Mouse (Mus musculus) Patski (cell line): ENCODE results near the gene Hnrnpm. TPM values are rescaled to one million over a fixed set of nuclear protein-coding genes. Genes with fewer than 3 reads are reported as not detected.

Source experiments
- ATAC-seq: fragments of 100-300 bp; one replicate; pipeline ENCODE4 v1.8.0; 2021
- CTCF ChIA-PET: fragments of 350-600 bp; sonication (Branson Sonifier 250); formaldehyde crosslinking; loops from one replicate; lab custom pipeline; 2022; ENCODE audit warnings: inconsistent platforms; lab: Charles Lee
- POLR2A ChIA-PET: fragments of 350-600 bp; sonication (Branson Sonifier 250); formaldehyde crosslinking; loops from one replicate; lab custom pipeline; 2022; ENCODE audit warnings: antibody characterized with exemption, inconsistent platforms; lab: Charles Lee
- DNase-seq: peaks from one replicate; pipeline ENCODE4 v3.0.0-alpha.2; 2011; ENCODE audit warnings: low read depth, low spot score
- H3K27me3 ChIP-seq: fragments of 371-371 bp; one replicate; pipeline ENCODE4 v1.5.1; 2021
- CTCF ChIP-seq: fragments of 100-300 bp; IDR thresholded peaks from one replicate; pipeline ENCODE4 v1.5.1; 2021
- in situ Hi-C: fragments of 300-500 bp; cut with MboI; formaldehyde crosslinking; loops from 3 replicates; pipeline ENCODE4 v1.11.1; 2018; ENCODE audit warnings: low pct_unique_long_range_greater_than_20kb, mixed read lengths
- polyA plus RNA-seq: library from polyadenylated mRNA; unstranded; gene quantifications from one replicate; pipeline ENCODE4 v1.2.3, GENCODE M21; 2021

Hnrnpm gene
- polyA plus RNA-seq, 1 experiment from 2014 or later = 248 TPM

- no peaks in the 10 kb centered on the region for H3K27me3 ChIP-seq
- DNase-seq = no peak
- POLR2A ChIA-PET = no interaction called here
- TF ChIP-seq CTCF = no peak
- CTCF ChIA-PET = interaction anchor here (1.4 kb wide), 1 partner anchor 13 kb away, joined by 3 read pairs; no protein-coding TSS in a partner anchor
- no peak for ATAC-seq
- in situ Hi-C loops = no loop called here
Measured at GRCm38 (mm10) chr17:33714779-33715178, 28.1 kb upstream of the Hnrnpm start.

GRCm38 (mm10) chr17:33713271-33713670 is 26.6 kb upstream of the Hnrnpm start:
- no peaks in the 10 kb centered on the region for H3K27me3 ChIP-seq
- CTCF ChIA-PET = interaction anchor here (1.0 kb wide), 1 partner anchor 14 kb away, joined by 3 read pairs; no protein-coding TSS in a partner anchor
- POLR2A ChIA-PET = no interaction called here
- TF ChIP-seq CTCF = no peak
- DNase-seq (no peak), ATAC-seq (no peak)
- in situ Hi-C loops = no loop called here

GRCm38 (mm10) chr17:33709834-33710233 is 23.2 kb upstream of the Hnrnpm start:
- ChIA-PET POLR2A (no interaction called here), CTCF (no interaction called here)
- TF ChIP-seq CTCF = no peak
- DNase-seq (no peak), ATAC-seq (no peak)
- in situ Hi-C loops = no loop called here
- H3K27me3 ChIP-seq = no peaks in the 10 kb centered on the region

- TF ChIP-seq CTCF = no peak
Measured at GRCm38 (mm10) chr17:33703091-33703490, 16.4 kb upstream of the Hnrnpm start.

GRCm38 (mm10) chr17:33702178-33702577 is 15.5 kb upstream of the Hnrnpm start:
- in situ Hi-C loops = no loop called here
- ChIA-PET CTCF (interaction anchor here (0.8 kb wide), 1 partner anchor 13 kb away, joined by 3 read pairs; no protein-coding TSS in a partner anchor), POLR2A (interaction anchor here (0.6 to 0.7 kb wide), 3 partner anchors 14 to 219 kb away, joined by 3 to 4 read pairs (median 3); no protein-coding TSS in a partner anchor)
- TF ChIP-seq CTCF = no peak
- H3K27me3 ChIP-seq = no peaks in the 10 kb centered on the region
- DNase-seq (no peak), ATAC-seq (no peak)

More at GRCm38 (mm10) chr17:33703091-33703490, 16.4 kb upstream of the Hnrnpm start:
- ChIA-PET POLR2A (no interaction called here), CTCF (no interaction called here)
- in situ Hi-C loops = no loop called here
- no peak for DNase-seq
- no peak for ATAC-seq
- H3K27me3 ChIP-seq = no peaks in the 10 kb centered on the region

- ATAC-seq (no peak), DNase-seq (no peak)
- ChIA-PET CTCF (interaction anchor here (1.2 to 1.3 kb wide), 2 partner anchors 10 to 13 kb away, joined by 3 read pairs; no protein-coding TSS in a partner anchor), POLR2A (no interaction called here)
- H3K27me3 ChIP-seq = no peaks in the 10 kb centered on the region
- TF ChIP-seq CTCF = no peak
- in situ Hi-C loops = no loop called here
Measured at GRCm38 (mm10) chr17:33695471-33695870, 8.8 kb upstream of the Hnrnpm start.

GRCm38 (mm10) chr17:33685249-33685653 is 1.4 kb downstream of the Hnrnpm start:
- no peak for TF ChIP-seq CTCF
- ATAC-seq (peak; percentile 92), DNase-seq (peak; percentile 65)
- ChIA-PET CTCF (interaction anchor here (0.9 to 1.6 kb wide), 3 partner anchors 10 to 26 kb away, joined by 3 to 4 read pairs (median 3); no protein-coding TSS in a partner anchor), POLR2A (interaction anchor here (0.5 to 1.1 kb wide), 3 partner anchors 56 to 117 kb away, joined by 6 to 7 read pairs (median 7); partner anchors contain the start of gene Zfp414)
- no peaks in the 10 kb centered on the region for H3K27me3 ChIP-seq
- in situ Hi-C loops = no loop called here

- peak; percentile 49 for ATAC-seq
- peak; percentile 78 for TF ChIP-seq CTCF
- in situ Hi-C loops = no loop called here
- CTCF ChIA-PET = interaction anchor here (0.9 to 1.6 kb wide), 2 partner anchors 11 to 26 kb away, joined by 3 to 4 read pairs; no protein-coding TSS in a partner anchor
- DNase-seq = peak; percentile 25
- H3K27me3 ChIP-seq = no peaks in the 10 kb centered on the region
- POLR2A ChIA-PET = interaction anchor here (0.5 to 0.7 kb wide), 2 partner anchors 67 to 117 kb away, joined by 6 to 7 read pairs; no protein-coding TSS in a partner anchor
Measured at GRCm38 (mm10) chr17:33684671-33685231, 1.9 kb downstream of the Hnrnpm start.

- CTCF ChIA-PET = interaction anchor here (0.7 kb wide), 1 partner anchor 18 kb away, joined by 3 read pairs; no protein-coding TSS in a partner anchor
- POLR2A ChIA-PET = interaction anchor here (0.9 kb wide), 1 partner anchor 92 kb away, joined by 3 read pairs; no protein-coding TSS in a partner anchor
- in situ Hi-C loops = no loop called here
- TF ChIP-seq CTCF = no peak
- ATAC-seq = no peak
- no peak for DNase-seq
- no peaks in the 10 kb centered on the region for H3K27me3 ChIP-seq
Measured at GRCm38 (mm10) chr17:33681767-33682166, 4.9 kb downstream of the Hnrnpm start.

- in situ Hi-C loops = no loop called here
- ATAC-seq (no peak), DNase-seq (no peak)
- no peak for TF ChIP-seq CTCF
- CTCF ChIA-PET = no interaction called here
- POLR2A ChIA-PET = no interaction called here
- no peaks in the 10 kb centered on the region for H3K27me3 ChIP-seq
Measured at GRCm38 (mm10) chr17:33678771-33679170, 7.9 kb downstream of the Hnrnpm start.

- in situ Hi-C loops = no loop called here
- DNase-seq (no peak), ATAC-seq (no peak)
- CTCF ChIA-PET = interaction anchor here (1.8 kb wide), 1 partner anchor 151 kb away, joined by 6 read pairs; no protein-coding TSS in a partner anchor
- TF ChIP-seq CTCF = no peak
- POLR2A ChIA-PET = interaction anchor here (0.6 kb wide), 1 partner anchor 136 kb away, joined by 5 read pairs; no protein-coding TSS in a partner anchor
- H3K27me3 ChIP-seq = no peaks in the 10 kb centered on the region
Measured at GRCm38 (mm10) chr17:33676086-33676485, 10.6 kb downstream of the Hnrnpm start.
